Mouse (Mus musculus): ENCODE results near the gene Parvg.

The Parvg gene

GRCm38 (mm10) chr15:84365675-84366381, 42.0 kb downstream of the Parvg start:
- no peak for TF ChIP-seq GATA4 (IDR thresholded peaks at IDR 0.05; ENCODE audit: insufficient replicate concordance, low read length)

- no peak for TF ChIP-seq GATA4 (IDR thresholded peaks at IDR 0.05; ENCODE audit: insufficient replicate concordance, low read length)
These were observed 42.8 kb downstream of the Parvg start for GRCm38 (mm10) chr15:84366574-84366989.

GRCm38 (mm10) chr15:84367402-84367801, 43.6 kb downstream of the Parvg start:
- no peak for TF ChIP-seq GATA4 (IDR thresholded peaks at IDR 0.05; ENCODE audit: insufficient replicate concordance, low read length)

DNA sequence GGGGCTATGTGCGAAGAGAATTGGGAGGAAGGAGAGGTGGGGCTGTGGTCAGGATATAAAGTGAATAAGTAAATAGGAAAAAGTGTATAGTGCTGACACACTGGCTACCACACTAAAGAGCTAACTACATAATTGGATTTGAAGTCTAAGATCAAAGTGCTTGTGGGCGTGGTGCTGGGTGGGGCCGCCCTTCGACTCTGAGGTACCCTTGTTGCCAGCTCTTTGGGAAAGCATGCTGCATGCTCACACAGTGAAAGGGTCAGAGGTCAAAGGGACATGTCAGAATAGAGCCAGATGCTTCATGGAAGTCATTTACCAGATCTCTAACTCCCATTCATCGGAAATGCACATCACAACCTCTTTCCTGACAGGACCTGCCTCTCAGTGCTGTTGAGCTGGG, 49.0 kb downstream of the Parvg start:
- no peak for TF ChIP-seq GATA4 (IDR thresholded peaks at IDR 0.05; ENCODE audit: insufficient replicate concordance, low read length)

GRCm38 (mm10) chr15:84378734-84379133, 54.9 kb downstream of the Parvg start:
- no peak for TF ChIP-seq GATA4 (IDR thresholded peaks at IDR 0.05; ENCODE audit: insufficient replicate concordance, low read length)

GRCm38 (mm10) chr15:84380181-84380580, 56.4 kb downstream of the Parvg start:
- TF ChIP-seq GATA4 (IDR thresholded peaks at IDR 0.05; ENCODE audit: insufficient replicate concordance, low read length), result no peak

GRCm38 (mm10) chr15:84384066-84384465, 60.2 kb downstream of the Parvg start:
- no peak for TF ChIP-seq GATA4 (IDR thresholded peaks at IDR 0.05; ENCODE audit: insufficient replicate concordance, low read length)

DNA sequence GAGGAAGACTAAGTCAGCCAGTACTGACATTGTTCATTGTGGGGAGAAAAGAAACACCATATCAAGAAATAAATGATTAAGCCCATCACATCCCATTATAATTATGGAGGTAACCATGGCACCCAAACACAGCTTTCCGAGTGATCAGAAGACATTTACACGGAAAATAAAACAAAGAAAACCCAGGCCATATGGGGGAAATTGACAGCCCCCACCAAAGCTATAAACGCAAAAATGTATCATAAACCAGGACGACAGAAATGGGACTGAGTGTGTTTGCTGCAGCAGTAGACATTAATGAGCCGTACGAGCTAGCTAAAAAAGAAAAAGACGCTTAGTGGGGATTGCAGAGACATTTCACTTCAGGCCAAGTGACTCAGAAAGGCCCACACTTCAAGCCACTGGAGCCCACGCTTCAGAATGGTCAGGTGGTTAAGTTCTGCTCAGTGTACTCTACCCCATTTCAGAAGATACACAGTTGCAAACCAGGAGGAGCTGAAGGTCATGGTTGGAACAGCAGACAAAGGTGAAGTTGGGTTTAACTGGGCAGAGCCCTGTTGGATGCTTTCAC, 62.3 kb downstream of the Parvg start:
- TF ChIP-seq GATA4 (IDR thresholded peaks at IDR 0.05; ENCODE audit: insufficient replicate concordance, low read length), result no peak

DNA sequence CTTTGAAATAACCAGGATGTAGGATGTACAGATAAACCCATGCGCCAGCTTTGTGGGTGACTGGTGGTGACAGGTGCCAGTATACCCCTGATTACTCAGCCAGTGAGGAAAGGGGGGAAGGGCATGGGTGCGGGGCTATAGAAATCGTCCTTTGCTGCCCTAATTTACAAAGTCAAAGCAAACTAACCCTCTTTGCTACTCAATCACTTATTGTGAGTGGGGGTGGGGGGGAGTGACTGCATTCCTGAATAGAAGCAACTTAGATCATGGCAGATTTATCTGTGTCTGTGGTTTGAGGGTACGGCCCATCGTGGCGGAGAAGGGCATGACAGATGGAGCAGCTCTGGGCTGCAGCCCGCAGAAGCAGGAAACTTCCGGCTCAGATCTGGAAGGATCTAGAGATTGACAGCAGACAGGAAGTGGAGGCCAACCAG, 64.9 kb downstream of the Parvg start:
- TF ChIP-seq GATA4 (IDR thresholded peaks at IDR 0.05; ENCODE audit: insufficient replicate concordance, low read length), result no peak

DNA sequence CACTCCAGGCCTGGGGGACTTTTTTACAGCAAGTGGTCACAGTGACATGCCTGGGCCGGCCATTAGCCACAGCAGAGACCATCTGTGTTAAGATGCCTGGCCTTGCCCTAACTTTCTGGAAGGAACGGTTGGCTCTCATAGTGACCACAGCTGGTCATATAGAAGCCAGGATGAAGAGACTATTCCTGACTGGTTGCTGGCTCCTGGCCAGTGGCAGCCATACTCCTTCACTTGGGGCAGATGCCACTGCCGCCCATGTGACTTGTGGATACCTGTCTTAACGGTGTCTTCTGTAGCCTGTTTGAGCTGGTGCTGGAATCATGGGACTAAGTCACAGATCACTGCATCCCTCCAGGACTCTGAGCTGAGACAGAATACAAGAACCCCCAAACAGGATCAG, 68.3 kb downstream of the Parvg start:
- no peak for TF ChIP-seq GATA4 (IDR thresholded peaks at IDR 0.05; ENCODE audit: insufficient replicate concordance, low read length)
